Mouse (Mus musculus) spleen, adult 2 months (tissue): ENCODE data around the gene Nav2. TPM values are rescaled to one million over a fixed set of nuclear protein-coding genes. Genes with fewer than 3 reads are reported as not detected.

Source experiments
- DNase-seq, 2 experiments: peaks; one replicate each; pipeline versions ENCODE4 v3.0.0 to v3.0.0-alpha.2; 2012 to 2021; ENCODE audit warnings: low spot score in 2 of 2, low read depth in 1 of 2
- H3K27ac ChIP-seq: fragments of 200-500 bp; 2 replicates; pipeline ENCODE4 v1.5.1; 2012; ENCODE audit warnings: low read length, inconsistent platforms; ENCODE audit not compliant: insufficient read depth
- H3K27me3 ChIP-seq: fragments of 200-500 bp; 2 replicates; pipeline ENCODE4 v1.6.1; 2012; ENCODE audit warnings: mild to moderate bottlenecking, moderate library complexity, low read length, inconsistent platforms; ENCODE audit not compliant: control insufficient read depth, insufficient read depth
- H3K36me3 ChIP-seq: fragments of 200-500 bp; 2 replicates; pipeline ENCODE4 v1.6.1; 2012; ENCODE audit warnings: mild to moderate bottlenecking, low read length, inconsistent platforms; ENCODE audit not compliant: control insufficient read depth, insufficient read depth
- H3K4me1 ChIP-seq: fragments of 200-500 bp; 2 replicates; pipeline ENCODE4 v1.6.1; 2011; ENCODE audit warnings: inconsistent platforms; ENCODE audit not compliant: control insufficient read depth, insufficient read depth, insufficient read length
- H3K4me3 ChIP-seq: fragments of 200-500 bp; 2 replicates; pipeline ENCODE4 v1.5.1; 2011; ENCODE audit warnings: mild to moderate bottlenecking, inconsistent platforms; ENCODE audit not compliant: insufficient read depth, insufficient read length; ENCODE audit errors: extremely low read depth
- CTCF ChIP-seq: fragments of 200-500 bp; IDR thresholded peaks from 2 replicates; pipeline ENCODE4 v1.5.1; 2011; ENCODE audit warnings: mild to moderate bottlenecking, inconsistent platforms; ENCODE audit not compliant: insufficient read depth, insufficient read length, insufficient replicate concordance; ENCODE audit errors: extremely low read depth
- POLR2A ChIP-seq: fragments of 200-500 bp; IDR thresholded peaks from 2 replicates; pipeline ENCODE4 v1.6.1; 2011; ENCODE audit warnings: low read depth, low read length, inconsistent platforms
- WGBS: fragments of 180-500 bp; shearing (Covaris S2); methylation state at CpG from one replicate; pipeline ENCODE4 v1.1.7; 2018; 5-methylcytosine and 5-hydroxymethylcytosine counted together
- polyA plus RNA-seq: library from polyadenylated mRNA; depleted of rRNA; stranded (reverse); fragments of >200 nt; gene quantifications from 2 replicates; pipeline ENCODE4 v1.2.3, GENCODE M21; 2012

Gene Nav2
- polyA plus RNA-seq, 1 experiment: 3.5 TPM

DNA sequence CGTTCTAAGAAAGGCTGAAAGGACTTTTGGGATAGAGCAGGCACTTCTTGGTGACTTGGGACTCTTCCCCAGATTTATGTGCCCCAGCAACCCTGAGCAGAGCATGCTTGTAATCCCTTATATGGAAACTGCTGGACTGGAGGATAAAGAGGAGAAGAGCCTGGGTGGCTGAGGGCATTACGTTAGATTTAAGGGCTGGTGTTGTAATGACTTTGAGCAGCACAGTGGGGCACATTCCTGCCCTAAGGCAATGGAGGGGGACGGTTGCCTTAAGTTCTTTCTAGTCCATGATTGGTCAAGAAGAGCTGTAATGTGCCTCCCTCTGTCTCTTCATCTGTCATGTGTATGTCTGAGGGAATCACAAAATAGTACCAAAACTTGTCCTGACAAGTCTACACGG, 651.5 kb downstream of the Nav2 start:
- Histone ChIP-seq H3K27ac (no peak overlapping the region), H3K4me1 (no peaks in the 10 kb centered on the region), H3K36me3 (no peaks in the 10 kb centered on the region), H3K27me3 (no peaks in the 10 kb centered on the region), H3K4me3 (no peak overlapping the region)
- no peak for DNase-seq
- TF ChIP-seq POLR2A: no peak
- no peak for TF ChIP-seq CTCF
- 83% methylated on average over 4 of the region's 4 CpGs for WGBS

- no peaks in the 10 kb centered on the region for H3K36me3 ChIP-seq
- no peak for TF ChIP-seq POLR2A
- no peak for TF ChIP-seq CTCF
- DNase-seq: no peak
- no peaks in the 10 kb centered on the region for H3K27me3 ChIP-seq
- no peaks in the 10 kb centered on the region for H3K4me1 ChIP-seq
- WGBS: 94% methylated on average over 4 of the region's 4 CpGs
- H3K27ac ChIP-seq: no peak overlapping the region
- H3K4me3 ChIP-seq: no peak overlapping the region
Measured at GRCm38 (mm10) chr7:49562404-49562803, 653.9 kb downstream of the Nav2 start.

DNA sequence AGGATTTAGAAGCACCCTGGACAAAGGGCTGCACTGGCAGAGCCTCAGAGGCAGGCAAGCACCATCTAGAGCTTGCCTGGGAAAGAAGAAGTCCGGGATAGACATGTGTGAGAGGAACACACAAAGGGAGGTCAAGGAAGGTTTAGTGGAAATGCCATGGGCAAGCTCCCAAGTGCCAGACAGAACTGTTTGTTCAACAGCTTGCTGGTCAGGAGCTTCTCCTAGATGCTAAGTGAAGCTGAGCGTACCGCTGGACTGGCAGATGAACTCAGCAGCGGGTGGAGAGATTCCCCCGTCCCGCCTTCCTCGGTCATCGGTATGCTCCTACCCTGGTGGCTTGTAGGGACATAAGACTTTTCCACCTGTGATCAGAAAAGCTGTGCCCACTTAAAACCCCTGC, 654.3 kb downstream of the Nav2 start:
- Histone ChIP-seq H3K36me3 (no peaks in the 10 kb centered on the region), H3K4me3 (no peak overlapping the region), H3K4me1 (no peaks in the 10 kb centered on the region), H3K27me3 (no peaks in the 10 kb centered on the region), H3K27ac (no peak overlapping the region)
- no peak for DNase-seq
- 84% methylated on average over 8 of the region's 8 CpGs for WGBS
- TF ChIP-seq POLR2A: no peak
- TF ChIP-seq CTCF: no peak

- no peak for DNase-seq
- H3K27ac ChIP-seq: no peak overlapping the region
- H3K4me3 ChIP-seq: no peak overlapping the region
- H3K27me3 ChIP-seq: no peaks in the 10 kb centered on the region
- TF ChIP-seq CTCF (no peak), POLR2A (no peak)
- H3K36me3 ChIP-seq: no peaks in the 10 kb centered on the region
- no peaks in the 10 kb centered on the region for H3K4me1 ChIP-seq
- WGBS: 88% methylated on average over 11 of the region's 11 CpGs
Measured at GRCm38 (mm10) chr7:49565084-49565483, 656.6 kb downstream of the Nav2 start.

- TF ChIP-seq CTCF (no peak), POLR2A (no peak)
- no peak overlapping the region for H3K4me3 ChIP-seq
- no peaks in the 10 kb centered on the region for H3K4me1 ChIP-seq
- H3K27ac ChIP-seq: no peak overlapping the region
- H3K36me3 ChIP-seq: no peaks in the 10 kb centered on the region
- 87% methylated on average over 11 of the region's 11 CpGs for WGBS
- no peak for DNase-seq
- H3K27me3 ChIP-seq: no peaks in the 10 kb centered on the region
Measured at GRCm38 (mm10) chr7:49565798-49566197, 657.3 kb downstream of the Nav2 start.

GRCm38 (mm10) chr7:49567346-49568034, 659.0 kb downstream of the Nav2 start:
- no peaks in the 10 kb centered on the region for H3K4me1 ChIP-seq
- no peak overlapping the region for H3K27ac ChIP-seq
- DNase-seq: no peak
- no peaks in the 10 kb centered on the region for H3K36me3 ChIP-seq
- H3K4me3 ChIP-seq: no peak overlapping the region
- no peaks in the 10 kb centered on the region for H3K27me3 ChIP-seq
- 86% methylated on average over 13 of the region's 13 CpGs for WGBS
- TF ChIP-seq CTCF: no peak
- TF ChIP-seq POLR2A: no peak

DNA sequence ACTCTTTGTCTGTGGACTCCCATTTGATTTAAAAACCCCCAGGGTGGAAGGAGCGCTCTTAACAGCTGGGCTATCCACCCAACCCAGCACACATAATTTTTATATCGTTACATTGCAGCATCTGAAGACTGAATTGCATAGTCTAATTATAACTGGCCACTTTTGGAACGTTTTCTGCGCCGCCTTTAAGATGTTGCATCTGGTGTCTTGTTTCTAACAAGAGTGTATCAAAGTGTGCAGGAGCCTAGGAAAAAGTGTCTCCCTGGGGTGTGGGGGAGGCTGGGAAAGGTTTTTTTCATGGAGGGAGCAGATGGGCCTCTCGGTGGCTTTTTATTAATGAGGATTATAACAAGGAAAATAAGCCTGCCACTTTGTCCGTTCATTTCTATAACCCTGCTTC, 661.1 kb downstream of the Nav2 start:
- Histone ChIP-seq H3K4me3 (no peak overlapping the region), H3K27me3 (no peaks in the 10 kb centered on the region), H3K4me1 (no peaks in the 10 kb centered on the region), H3K36me3 (no peaks in the 10 kb centered on the region), H3K27ac (no peak overlapping the region)
- WGBS: 93% methylated on average over 7 of the region's 7 CpGs
- no peak for DNase-seq
- TF ChIP-seq CTCF (no peak), POLR2A (no peak)
